Mouse (Mus musculus) kidney, adult 2 months (tissue): ENCODE results near the gene AW822073.
"Not testable (repeated sequence)": the region's sequence is repeated elsewhere in the genome, so short reads cannot be mapped to it uniquely, and the experiment has no call there.

Experiments used
- CTCF ChIP-seq: fragments of 200-500 bp; conservative IDR thresholded peaks from 2 replicates; pipeline ENCODE4 v1.5.1; 2011; ENCODE audit warnings: low read depth, mild to moderate bottlenecking, control low read depth, low read length, moderate library complexity, mixed read lengths; ENCODE audit not compliant: insufficient read depth, insufficient read length
- POLR2A ChIP-seq: fragments of 200-500 bp; IDR thresholded peaks from one replicate; pipeline ENCODE4 v1.6.1; 2011; ENCODE audit warnings: low read depth, low read length, control low read depth

DNA sequence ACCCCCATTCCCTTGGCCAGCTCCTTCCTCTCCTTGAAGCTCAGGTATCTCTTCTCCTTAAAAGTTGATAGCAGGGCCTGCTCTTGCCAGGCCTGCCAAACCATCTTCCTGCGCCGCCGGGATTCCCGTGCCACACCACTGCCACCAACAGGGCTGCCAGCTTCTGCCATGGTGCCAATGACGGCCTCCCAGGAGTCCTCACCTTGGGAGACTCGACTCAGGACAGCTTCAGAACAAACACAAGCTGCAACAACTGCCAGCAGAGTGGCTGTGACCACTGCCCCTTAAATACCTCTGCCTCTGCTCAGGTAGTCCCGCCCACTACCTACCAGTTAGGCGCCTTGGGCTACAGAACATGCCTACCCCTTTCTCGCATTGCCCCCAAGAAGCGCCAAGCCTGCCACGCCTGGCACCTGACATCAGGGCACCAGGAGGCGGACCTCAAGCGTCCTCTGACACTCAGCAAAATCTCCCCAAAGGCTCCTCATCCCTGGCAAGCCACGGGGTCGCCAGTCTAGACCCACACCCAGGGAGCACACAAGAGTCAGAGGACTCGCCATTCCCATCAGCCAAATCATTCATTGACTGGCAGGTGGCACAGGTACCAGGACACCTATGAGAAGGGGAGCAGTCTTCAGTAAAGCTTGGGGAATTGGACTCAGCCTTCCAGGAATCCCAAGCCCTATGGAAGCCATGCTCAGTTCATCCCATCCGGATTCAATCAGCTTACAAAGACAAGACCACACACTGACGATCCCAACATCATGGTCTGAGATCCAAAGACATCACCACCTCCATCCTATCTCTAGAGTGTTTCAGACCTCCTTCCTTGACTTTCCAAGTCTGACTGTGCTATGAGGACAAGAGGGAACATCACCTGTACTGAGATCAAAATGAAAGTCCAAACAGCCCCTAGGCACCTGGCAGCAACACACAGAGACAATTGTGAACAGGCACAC, at the start of gene AW822073:
- TF ChIP-seq CTCF, POLR2A: not testable (repeated sequence)
